Mouse (Mus musculus): ENCODE data around the gene Retn.

DNA sequence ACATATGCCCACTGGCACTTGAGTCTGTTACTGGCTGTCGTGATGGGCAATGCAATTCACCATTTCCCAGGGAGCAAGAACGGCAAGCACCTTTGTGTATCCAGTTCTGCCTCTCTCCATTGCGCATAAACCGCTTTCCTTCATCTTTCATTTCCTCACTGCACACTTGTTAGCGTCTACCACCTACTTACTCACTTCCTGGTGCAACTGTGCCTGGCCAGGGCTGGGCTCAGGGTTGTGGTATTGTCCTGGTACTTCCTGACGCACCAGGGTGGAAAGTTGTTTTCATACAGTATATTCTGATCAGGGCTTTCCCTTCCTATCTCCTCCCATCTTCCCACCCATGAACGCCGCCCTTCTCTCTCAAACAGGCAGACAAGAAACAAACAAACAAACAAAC is 5.3 kb downstream of the Retn start:
- TF ChIP-seq CTCF (IDR thresholded peaks at IDR 0.05; ENCODE audit: low read depth), result no peak
- TF ChIP-seq EP300 (optimal IDR thresholded peaks at IDR 0.05), result no peak
